30 mouse cellular contexts compared by ENCODE assay signal in the genomic region with DNA sequence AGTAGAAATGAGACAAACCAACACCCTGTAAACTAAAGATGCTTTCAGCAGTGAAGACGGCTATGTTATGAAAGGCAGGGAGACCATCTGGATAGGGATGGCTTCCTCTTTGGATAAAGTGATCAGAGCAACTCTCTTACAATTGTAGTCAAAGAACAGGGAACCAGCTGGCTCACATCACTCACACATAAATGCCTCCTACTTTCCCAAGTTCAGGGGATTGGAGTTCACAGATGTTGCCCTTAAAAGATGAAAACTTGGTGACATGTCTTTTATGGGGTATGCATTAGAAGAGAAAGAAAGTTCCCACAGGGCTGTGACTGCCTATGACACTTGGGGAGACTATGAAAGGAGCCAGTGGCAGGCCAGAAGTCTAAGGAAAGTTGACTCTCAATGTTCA. TPM values are rescaled to one million over a fixed set of nuclear protein-coding genes. Genes with fewer than 3 reads are reported as not detected.
A peak's percentile ranks its signal among the peaks of the same experiment; 100 is the strongest.
DNase-seq lines count a peak whose midpoint lies in the region; ATAC-seq lines count a peak whose summit lies in the region.
"Had no signal": no experiment of that assay in that cellular context is flagged by ENCODE, and none has a peak within 500 bp of the region (broad histone marks: within the 10 kb centered on the region; RNA-seq: fewer than 3 reads in every experiment).

No protein-coding gene starts in this region.

- DNase-seq in forebrain, embryonic 11.5 days (ENCODE audit: low spot score): peak; percentile 19
- peak; percentile 63 for DNase-seq in kidney, postnatal 10 days
- no peak for DNase-seq in kidney, adult 8-10 months
- peak; percentile 45 for DNase-seq in brain, adult 2 months (ENCODE audit: low read depth, low spot score)
- peak; percentile 73 for DNase-seq in lung, postnatal 14 days
- no peak for DNase-seq in midbrain, embryonic 14.5 days
- DNase-seq: adrenal gland, adult 8-10 months; cerebellum, adult 11 months; cerebellum, adult 9-11 months; embryo, embryonic 11 days; gastrocnemius, postnatal 10 days; kidney, postnatal 36 days; liver, embryonic 13.5 days; thymus, adult 2 months; thymus, postnatal 4 days had no signal

- no peaks in the 10 kb centered on the region for H3K4me1 ChIP-seq in forebrain, embryonic 11.5 days (replicated peaks; ENCODE audit: control insufficient read depth, insufficient read depth, low read length)
- H3K4me1 ChIP-seq in forebrain, embryonic 16.5 days (replicated peaks; ENCODE audit: control insufficient read depth, insufficient read depth, low read length): 0 out of 2 replicates have a peak, but pooled peaks cover 2% of the 10 kb centered on the region
- no peaks in the 10 kb centered on the region for H3K4me1 ChIP-seq in midbrain, embryonic 14.5 days (ENCODE audit: control insufficient read depth, insufficient read depth, low read length)
- H3K4me1 ChIP-seq: embryonic facial prominence, embryonic 12.5 days; forebrain, embryonic 15.5 days; heart, embryonic 13.5 days; limb, embryonic 10.5 days; limb, embryonic 15.5 days; megakaryocyte, embryonic 14.5 days; midbrain, embryonic 12.5 days; neural tube, embryonic 13.5 days had no signal

- no peak overlapping the region for H3K4me2 ChIP-seq in forebrain, embryonic 11.5 days (ENCODE audit: low read depth, low read length, severe bottlenecking)
- no peak overlapping the region for H3K4me2 ChIP-seq in forebrain, embryonic 16.5 days (ENCODE audit: low read length)
- no peak overlapping the region for H3K4me2 ChIP-seq in midbrain, embryonic 14.5 days (ENCODE audit: low read length)
- H3K4me2 ChIP-seq: embryonic facial prominence, embryonic 12.5 days; forebrain, embryonic 15.5 days; heart, embryonic 13.5 days; hindbrain, embryonic 14.5 days; limb, embryonic 15.5 days; liver, embryonic 13.5 days; midbrain, embryonic 12.5 days; neural tube, embryonic 13.5 days had no signal

- H3K27ac ChIP-seq in forebrain, embryonic 11.5 days (ENCODE audit: low read depth, low read length): no peak overlapping the region
- H3K27ac ChIP-seq in forebrain, embryonic 16.5 days (ENCODE audit: low read length): no peak overlapping the region
- no peak overlapping the region for H3K27ac ChIP-seq in midbrain, embryonic 14.5 days (replicated peaks; ENCODE audit: low read depth, low read length)
- H3K27ac ChIP-seq: embryonic facial prominence, embryonic 12.5 days; forebrain, embryonic 15.5 days; heart, embryonic 13.5 days; hindbrain, embryonic 14.5 days; limb, embryonic 10.5 days; limb, embryonic 15.5 days; liver, embryonic 13.5 days; midbrain, embryonic 12.5 days; neural tube, embryonic 13.5 days had no signal

- H3K27me3 ChIP-seq in forebrain, embryonic 11.5 days (ENCODE audit: control insufficient read depth, insufficient read depth, low read length): no peaks in the 10 kb centered on the region
- H3K27me3 ChIP-seq in forebrain, embryonic 16.5 days (replicated peaks; ENCODE audit: control insufficient read depth, insufficient read depth, low read length): no peaks in the 10 kb centered on the region
- no peaks in the 10 kb centered on the region for H3K27me3 ChIP-seq in midbrain, embryonic 14.5 days (ENCODE audit: control insufficient read depth, insufficient read depth, low read length)
- H3K27me3 ChIP-seq: CH12.LX; embryonic facial prominence, embryonic 12.5 days; forebrain, embryonic 15.5 days; heart, embryonic 13.5 days; limb, embryonic 15.5 days; liver, embryonic 13.5 days; midbrain, embryonic 12.5 days; neural tube, embryonic 13.5 days had no signal

- 84% methylated on average over 1 of the region's 1 CpGs for WGBS in forebrain, embryonic 11.5 days
- WGBS in forebrain, embryonic 16.5 days: 80% methylated on average over 1 of the region's 1 CpGs
- WGBS in midbrain, embryonic 14.5 days: 84% methylated on average over 1 of the region's 1 CpGs

- H3K4me3 ChIP-seq in forebrain, embryonic 11.5 days (ENCODE audit: low read depth, low read length): no peak overlapping the region
- H3K4me3 ChIP-seq in forebrain, embryonic 16.5 days (replicated peaks; ENCODE audit: low read length): no peak overlapping the region
- H3K4me3 ChIP-seq in midbrain, embryonic 14.5 days (replicated peaks; ENCODE audit: low read depth, low read length): no peak overlapping the region
- H3K4me3 ChIP-seq: embryonic facial prominence, embryonic 12.5 days; forebrain, embryonic 15.5 days; heart, embryonic 13.5 days; limb, embryonic 10.5 days; limb, embryonic 15.5 days; liver, embryonic 13.5 days; megakaryocyte, embryonic 14.5 days; midbrain, embryonic 12.5 days; neural tube, embryonic 13.5 days had no signal

- no peaks in the 10 kb centered on the region for H3K36me3 ChIP-seq in forebrain, embryonic 11.5 days (ENCODE audit: control insufficient read depth, insufficient read depth, low read length)
- no peaks in the 10 kb centered on the region for H3K36me3 ChIP-seq in forebrain, embryonic 16.5 days (ENCODE audit: control insufficient read depth, insufficient read depth)
- no peaks in the 10 kb centered on the region for H3K36me3 ChIP-seq in midbrain, embryonic 14.5 days (ENCODE audit: control insufficient read depth, insufficient read depth, low read length)
- H3K36me3 ChIP-seq: embryonic facial prominence, embryonic 12.5 days; forebrain, embryonic 15.5 days; heart, embryonic 13.5 days; limb, embryonic 10.5 days; limb, embryonic 15.5 days; liver, embryonic 13.5 days; midbrain, embryonic 12.5 days; neural tube, embryonic 13.5 days had no signal

- ATAC-seq in forebrain, embryonic 11.5 days (replicated peaks; ENCODE audit: low FRiP score): no peak
- ATAC-seq in forebrain, embryonic 16.5 days: no peak
- ATAC-seq in cerebellum, adult (ENCODE audit: insufficient number of reproducible peaks, low FRiP score, low TSS enrichment): no peak
- no peak for ATAC-seq in midbrain, embryonic 14.5 days (ENCODE audit: low FRiP score, low TSS enrichment)
- ATAC-seq: activated CD4-positive, CD25-positive, alpha-beta regulatory T cell, adult 4 months; forebrain, embryonic 15.5 days; intestine, embryonic 16.5 days had no signal

- H3K9ac ChIP-seq in forebrain, embryonic 11.5 days (ENCODE audit: low read length): no peak overlapping the region
- H3K9ac ChIP-seq in forebrain, embryonic 16.5 days (replicated peaks; ENCODE audit: low read depth, low read length): no peak overlapping the region
- no peak overlapping the region for H3K9ac ChIP-seq in midbrain, embryonic 14.5 days (replicated peaks; ENCODE audit: low read length)
- H3K9ac ChIP-seq: embryonic facial prominence, embryonic 12.5 days; forebrain, embryonic 15.5 days; heart, embryonic 13.5 days; hindbrain, embryonic 14.5 days; limb, embryonic 15.5 days; liver, embryonic 13.5 days; midbrain, embryonic 12.5 days; neural tube, embryonic 13.5 days had no signal

- H3K9me3 ChIP-seq in forebrain, embryonic 11.5 days (ENCODE audit: control insufficient read depth, low read length): no peaks in the 10 kb centered on the region
- no peaks in the 10 kb centered on the region for H3K9me3 ChIP-seq in forebrain, embryonic 16.5 days (ENCODE audit: control insufficient read depth, low read length)
- no peaks in the 10 kb centered on the region for H3K9me3 ChIP-seq in midbrain, embryonic 14.5 days (ENCODE audit: control insufficient read depth, low read length)
- H3K9me3 ChIP-seq: embryonic facial prominence, embryonic 12.5 days; forebrain, embryonic 15.5 days; limb, embryonic 10.5 days; limb, embryonic 15.5 days; neural tube, embryonic 13.5 days had no signal

RNA-seq across cellular contexts. Expression of a gene that starts 51.2 kb away (rescaled TPM):
- 135 and 138 TPM in 2 replicates for polyA plus RNA-seq in forebrain, embryonic 11.5 days (2014; fragmentation: Nextera tagmentation; extraction: Ambion mirVana)
- 34.5 and 39.0 TPM in 2 replicates for polyA plus RNA-seq in forebrain, embryonic 16.5 days (2015; fragmentation: Nextera tagmentation; extraction: Ambion mirVana)
- 28.0 and 41.8 TPM in 2 replicates for polyA plus RNA-seq in midbrain, embryonic 14.5 days (2014; fragmentation: Nextera tagmentation; extraction: Ambion mirVana)
- polyA plus RNA-seq: C2C12 had no signal

Comparison
In these comparisons a context has a peak if more than half of its experiments do, and no peak if none do; other contexts are left out.
1. DNase-seq: peak in forebrain, embryonic 11.5 days (single experiment), kidney, postnatal 10 days (single experiment), brain, adult 2 months (single experiment) and lung, postnatal 14 days (single experiment); none in kidney, adult 8-10 months (0 of 2) and midbrain, embryonic 14.5 days (single experiment).